Mouse (Mus musculus): Measurements from ENCODE around the gene Vps13c.

Vps13c gene

DNA sequence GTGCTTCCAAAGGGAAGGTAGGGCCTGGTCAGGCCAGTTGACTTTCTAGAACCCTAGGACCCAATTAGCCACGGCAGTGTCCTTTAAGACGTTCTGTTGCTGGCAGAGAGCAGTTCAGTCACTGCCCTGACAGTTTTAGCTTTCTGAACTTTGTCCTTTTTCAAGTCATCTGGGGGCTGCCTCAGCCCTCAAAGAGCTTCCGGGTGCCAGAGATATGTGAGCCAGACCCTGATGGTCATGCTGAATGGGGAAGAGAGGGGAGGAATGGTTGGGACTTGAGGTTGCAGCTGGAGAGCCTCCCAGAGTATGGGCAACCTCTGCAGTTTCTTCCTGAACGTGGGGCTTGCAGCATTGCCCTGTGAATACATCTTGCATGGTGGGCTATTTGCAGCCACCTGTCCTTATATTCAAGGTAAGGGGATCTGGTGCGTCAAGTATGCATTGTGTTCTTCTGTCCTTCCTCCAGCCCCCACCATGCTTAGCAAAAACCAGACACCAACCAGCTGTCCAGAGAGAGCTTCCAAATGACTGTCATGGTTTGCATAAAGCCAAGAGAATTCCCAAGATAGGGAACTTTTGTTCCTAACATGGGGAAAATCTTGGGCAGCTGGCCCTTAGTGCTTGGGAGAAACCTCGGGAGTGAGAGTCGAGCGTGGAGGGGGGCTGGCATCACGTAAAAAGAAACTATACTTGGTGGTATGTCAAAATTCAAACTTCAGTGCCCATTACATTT lies 182.3 kb downstream of the Vps13c start:
- no peak for DNase-seq (ENCODE audit: low spot score)

DNA sequence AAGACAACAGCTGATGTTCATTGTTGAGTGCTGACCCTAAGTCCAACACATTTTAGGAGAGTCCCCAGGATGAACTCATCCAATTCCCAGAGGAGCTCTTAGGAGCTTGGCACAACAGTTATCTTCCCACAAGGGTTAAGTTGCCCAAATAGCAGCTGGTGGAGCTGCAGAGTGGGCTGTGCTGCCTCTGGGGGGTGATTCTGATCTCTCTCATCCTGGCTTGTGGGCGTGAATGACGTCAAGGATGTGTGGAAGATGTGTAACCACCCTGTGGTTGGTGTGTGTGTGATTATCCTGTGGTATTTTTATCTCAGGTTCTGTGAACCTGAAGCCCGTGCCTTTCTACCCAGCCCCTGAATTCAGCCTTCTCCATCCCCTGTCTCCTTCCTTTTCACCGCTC lies 188.4 kb downstream of the Vps13c start:
- no peak for DNase-seq (ENCODE audit: low spot score)

DNA sequence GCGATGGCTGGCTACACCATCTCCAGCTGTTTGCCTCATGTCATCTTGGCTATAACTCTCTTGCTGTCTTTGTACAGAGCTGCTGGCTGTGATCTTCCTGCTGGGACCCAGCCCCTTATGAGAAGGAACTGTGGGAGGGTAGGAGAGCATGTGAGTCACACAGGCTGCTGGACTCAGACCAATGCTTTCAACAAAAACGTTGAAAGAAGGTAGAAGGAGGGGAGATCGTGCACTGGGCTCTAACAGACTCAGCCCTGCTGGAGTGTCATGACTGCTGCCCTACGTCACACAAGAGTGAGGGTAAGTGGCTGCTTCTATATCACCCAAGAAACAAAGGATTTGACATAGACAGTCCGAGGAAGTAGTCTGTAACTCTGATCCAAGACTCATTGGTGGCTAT lies 193.6 kb downstream of the Vps13c start:
- no peak for DNase-seq (ENCODE audit: low spot score)
